Mouse (Mus musculus): Measurements from ENCODE around the gene Spink2.
"Not testable (repeated sequence)": the region's sequence is repeated elsewhere in the genome, so short reads cannot be mapped to it uniquely, and the experiment has no call there.

Gene Spink2

GRCm38 (mm10) chr5:77193266-77193665 lies 18.0 kb downstream of the Spink2 start:
- DNase-seq = no peak

DNA sequence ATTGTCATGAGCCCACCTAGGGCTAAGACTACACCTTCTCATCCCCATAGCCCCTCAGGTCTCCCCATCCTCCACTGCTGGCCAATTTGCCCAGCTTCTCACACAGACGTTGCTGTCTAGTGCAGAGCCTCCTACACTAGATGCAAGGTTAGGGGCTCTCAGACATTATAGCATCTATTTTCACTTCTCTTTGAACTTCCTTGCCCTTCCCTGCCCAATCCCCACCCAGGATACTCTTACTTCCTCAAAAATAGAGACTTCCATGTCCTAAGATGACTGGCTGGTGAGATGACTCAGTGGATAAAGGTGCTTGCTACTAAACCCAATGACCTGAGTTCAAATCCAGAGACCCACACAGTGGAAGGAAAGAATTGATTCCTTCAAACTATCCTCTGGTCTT lies 19.6 kb downstream of the Spink2 start:
- no peak for DNase-seq

DNA sequence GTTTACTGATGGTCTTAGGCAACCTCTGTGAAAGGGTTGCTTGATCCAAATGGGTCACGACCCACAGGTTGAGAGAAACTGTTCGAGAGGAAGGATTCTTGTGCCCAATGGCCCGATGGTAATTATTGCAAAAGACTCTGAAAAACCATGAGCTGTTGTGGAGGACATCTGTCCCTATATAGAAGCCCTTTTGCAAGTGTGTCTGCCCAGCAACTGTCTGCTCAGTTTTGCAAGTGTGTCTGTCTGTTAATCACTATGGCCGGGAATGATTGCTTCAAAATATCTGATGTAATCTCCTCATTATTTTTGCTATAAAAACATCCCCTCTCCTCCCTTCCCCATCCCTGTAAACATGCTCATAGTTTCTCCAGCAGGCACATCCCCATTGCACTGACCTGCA lies 20.2 kb downstream of the Spink2 start:
- DNase-seq = no peak

DNA sequence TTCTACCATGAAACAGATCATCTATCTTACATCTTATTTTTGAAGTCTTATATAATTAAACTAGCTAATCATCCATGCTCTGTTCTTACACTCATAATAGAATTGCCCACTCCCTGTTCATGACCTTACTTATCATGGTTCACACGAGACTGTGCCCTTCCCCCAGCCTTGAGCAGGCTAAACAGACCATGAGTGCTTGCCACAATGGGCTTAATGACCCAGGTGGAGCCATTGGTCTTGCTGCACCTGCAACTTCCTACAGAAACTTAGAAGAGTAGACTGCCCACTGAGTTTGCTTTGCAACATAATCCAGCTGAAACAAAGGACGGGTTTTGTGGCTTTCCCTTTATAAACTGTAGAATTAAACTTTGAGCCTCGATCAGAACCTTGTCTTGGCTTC lies 22.5 kb downstream of the Spink2 start:
- no peak for DNase-seq

DNA sequence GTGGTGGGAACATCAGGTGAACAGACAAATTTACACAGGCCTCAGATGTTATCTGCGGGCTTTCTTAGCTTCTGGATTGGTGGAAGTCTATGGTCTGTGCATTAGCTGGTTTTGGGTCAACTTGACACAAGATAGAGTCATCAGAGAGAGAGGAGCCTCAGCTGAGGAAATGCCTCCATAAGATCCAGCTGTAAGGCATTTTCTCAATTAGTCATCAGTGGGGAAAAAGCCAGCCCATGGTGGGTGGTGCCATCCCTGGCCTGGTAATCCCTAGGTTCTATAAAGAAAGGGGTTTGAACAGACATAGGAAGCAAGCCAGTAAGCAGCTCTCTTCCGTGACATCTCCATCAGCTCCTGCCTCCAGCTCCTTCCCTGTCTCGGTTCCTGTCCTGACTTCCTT lies 25.9 kb downstream of the Spink2 start:
- DNase-seq = no peak

DNA sequence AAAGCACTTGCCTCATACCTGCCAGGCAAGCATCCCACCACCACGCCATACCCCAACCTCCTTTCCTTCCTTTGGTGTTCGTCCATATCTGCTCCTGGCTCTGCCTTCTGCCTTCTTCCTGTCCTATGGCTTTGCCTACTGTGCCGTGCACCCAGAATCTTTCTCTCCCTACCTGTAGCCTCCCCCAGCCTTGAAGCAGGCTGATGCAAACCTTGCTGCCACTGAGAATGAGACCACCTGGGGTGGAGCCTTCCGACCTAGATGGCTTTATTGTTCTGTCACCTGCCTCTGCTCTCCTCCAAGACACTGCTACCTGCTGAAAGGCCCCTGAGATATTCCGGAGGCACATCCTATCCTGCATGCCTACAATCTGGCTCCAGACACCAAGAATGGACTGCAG lies 27.4 kb downstream of the Spink2 start:
- not testable (repeated sequence) for DNase-seq

DNA sequence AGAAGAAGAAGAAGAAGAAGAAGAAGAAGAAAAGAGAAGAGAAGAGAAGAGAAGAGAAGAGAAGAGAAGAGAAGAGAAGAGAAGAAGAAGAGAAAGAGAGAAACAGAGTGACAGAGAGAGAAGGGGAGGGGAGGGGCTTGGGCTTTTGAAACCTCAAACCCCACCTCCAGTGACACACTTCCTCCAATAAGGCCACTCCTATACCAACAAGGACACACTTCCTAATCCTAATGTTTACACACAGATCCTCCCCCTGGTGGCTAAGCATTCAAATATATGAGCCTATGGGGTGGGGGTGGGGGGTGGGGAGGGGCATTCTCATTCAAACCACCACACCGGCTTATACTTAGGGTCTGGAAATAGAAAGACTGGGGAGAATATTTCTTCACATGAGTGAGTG lies 27.9 kb downstream of the Spink2 start:
- DNase-seq = no peak

DNA sequence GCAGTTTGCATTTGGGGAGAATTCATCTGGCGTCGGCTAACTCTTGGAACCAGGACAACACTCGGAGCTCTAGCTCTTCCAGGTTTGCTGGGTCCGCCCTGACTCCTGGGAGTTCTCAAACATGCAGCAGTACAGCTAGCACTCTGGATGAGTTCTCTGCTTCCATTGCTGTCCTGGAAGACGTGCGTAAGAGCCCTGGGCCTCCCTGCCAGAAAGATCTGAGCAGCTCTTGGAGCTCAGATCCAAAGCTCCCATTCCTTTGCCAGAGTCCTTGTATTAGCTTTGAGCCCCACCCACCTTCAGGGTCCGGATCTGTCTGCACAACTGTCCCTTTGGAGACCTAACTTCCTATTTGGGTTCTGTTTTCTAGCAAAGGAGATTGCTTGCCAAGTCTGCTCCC lies 29.8 kb downstream of the Spink2 start:
- DNase-seq = no peak

DNA sequence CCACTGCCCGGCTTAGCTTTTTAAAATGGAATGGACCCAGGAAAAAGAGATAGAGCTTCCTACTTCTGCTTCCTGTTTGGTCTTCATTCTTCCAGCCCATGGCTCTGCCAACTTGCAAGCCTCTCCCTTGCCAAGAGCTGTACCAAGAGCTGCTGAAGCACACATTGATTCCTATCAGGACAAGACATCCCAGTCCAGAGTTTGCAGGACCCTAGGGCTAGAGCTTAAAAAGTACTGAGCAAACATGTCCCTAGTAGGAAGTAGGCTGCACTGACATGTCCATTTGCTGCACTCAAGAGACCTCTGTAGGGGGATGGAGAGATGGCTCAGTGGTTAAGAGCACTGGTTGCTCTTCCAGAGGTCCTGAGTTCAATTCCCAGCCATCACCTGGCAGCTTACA lies 32.3 kb downstream of the Spink2 start:
- DNase-seq = no peak

DNA sequence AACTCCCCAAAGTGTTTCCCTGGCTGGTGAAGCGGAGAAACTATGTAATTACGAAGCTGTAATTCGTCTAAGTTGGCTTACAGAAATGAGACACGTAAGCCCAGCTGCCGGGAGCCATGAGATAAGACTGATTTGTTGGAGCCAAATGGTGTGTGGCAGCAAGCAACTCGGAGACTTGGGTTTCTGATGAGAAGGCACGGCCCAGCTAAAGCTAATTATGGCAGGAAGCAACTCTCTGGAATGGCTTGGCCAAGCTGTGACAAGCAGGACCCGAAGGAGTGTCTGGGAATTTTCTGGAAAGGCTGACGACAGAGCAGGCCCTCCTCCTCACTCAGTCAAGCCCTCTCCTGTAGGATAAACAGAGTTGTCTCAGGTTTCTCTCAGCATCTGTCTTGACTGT lies 33.3 kb downstream of the Spink2 start:
- no peak for DNase-seq

DNA sequence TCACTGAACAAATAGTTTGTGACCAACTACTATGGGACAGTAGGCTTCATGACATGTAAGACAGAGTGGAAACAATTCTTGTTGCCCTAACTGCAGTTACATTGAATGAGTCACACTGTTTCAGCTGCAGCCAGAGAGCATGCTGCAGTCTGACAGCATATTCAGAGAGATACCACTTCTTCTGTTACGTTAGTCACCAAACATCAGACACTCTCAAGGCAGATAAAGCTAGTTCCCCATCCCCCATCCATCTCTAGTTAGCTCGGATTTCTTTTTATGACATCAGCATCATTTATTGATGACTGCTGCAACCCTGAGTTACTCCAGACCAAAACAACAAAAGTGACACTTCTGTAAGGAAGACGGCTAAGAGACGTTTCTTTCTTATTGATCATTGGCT lies 36.5 kb downstream of the Spink2 start:
- DNase-seq = peak; percentile 31

DNA sequence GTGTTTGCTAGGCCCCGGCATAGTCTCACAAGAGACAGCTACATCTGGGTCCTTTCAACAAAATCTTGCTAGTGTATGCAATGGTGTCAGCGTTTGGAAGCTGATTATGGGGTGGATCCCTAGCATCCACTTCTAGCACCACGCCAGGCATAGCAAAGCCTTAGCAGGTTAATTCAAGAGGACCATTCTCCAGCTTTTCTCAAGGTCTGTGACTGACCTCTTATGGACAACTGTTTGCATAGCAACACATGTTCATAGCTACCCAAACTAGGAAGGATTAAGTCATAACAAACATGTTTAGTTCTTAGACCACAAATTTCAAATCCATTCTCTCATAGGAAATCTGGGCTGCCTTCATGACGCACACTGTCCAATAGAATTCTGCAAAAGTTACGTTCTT lies 40.7 kb downstream of the Spink2 start:
- DNase-seq = peak; percentile 77

DNA sequence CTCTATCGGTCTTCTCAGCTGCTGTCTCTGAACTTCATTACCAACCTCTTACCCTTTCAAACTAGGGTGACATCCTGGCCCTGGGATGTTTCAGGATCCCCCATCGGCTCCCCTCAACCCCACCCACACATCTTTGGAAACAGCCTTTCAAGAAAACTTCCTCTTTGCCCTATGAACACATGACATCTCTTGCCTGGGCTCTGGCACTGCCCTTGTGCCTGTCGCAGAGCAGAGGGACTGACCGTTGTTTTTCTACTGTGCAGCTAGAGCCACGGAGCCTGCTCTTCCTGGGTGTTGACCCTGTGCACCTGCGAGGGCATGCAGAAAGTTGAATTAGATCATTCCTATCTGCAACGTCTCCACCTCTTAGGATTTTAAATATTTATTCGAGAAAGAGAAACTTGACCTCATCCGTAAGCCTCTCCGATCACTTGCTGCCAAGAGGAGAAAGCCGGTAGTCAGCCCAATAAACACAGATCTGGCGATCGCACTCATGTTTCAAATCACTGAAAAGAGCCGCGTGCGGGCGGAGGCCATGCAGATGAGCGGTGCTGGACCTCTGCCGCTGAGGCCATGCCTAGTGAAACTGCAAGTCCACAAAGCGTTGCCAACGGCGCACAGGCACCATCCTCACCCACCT lies 43.8 kb downstream of the Spink2 start:
- DNase-seq = no peak

DNA sequence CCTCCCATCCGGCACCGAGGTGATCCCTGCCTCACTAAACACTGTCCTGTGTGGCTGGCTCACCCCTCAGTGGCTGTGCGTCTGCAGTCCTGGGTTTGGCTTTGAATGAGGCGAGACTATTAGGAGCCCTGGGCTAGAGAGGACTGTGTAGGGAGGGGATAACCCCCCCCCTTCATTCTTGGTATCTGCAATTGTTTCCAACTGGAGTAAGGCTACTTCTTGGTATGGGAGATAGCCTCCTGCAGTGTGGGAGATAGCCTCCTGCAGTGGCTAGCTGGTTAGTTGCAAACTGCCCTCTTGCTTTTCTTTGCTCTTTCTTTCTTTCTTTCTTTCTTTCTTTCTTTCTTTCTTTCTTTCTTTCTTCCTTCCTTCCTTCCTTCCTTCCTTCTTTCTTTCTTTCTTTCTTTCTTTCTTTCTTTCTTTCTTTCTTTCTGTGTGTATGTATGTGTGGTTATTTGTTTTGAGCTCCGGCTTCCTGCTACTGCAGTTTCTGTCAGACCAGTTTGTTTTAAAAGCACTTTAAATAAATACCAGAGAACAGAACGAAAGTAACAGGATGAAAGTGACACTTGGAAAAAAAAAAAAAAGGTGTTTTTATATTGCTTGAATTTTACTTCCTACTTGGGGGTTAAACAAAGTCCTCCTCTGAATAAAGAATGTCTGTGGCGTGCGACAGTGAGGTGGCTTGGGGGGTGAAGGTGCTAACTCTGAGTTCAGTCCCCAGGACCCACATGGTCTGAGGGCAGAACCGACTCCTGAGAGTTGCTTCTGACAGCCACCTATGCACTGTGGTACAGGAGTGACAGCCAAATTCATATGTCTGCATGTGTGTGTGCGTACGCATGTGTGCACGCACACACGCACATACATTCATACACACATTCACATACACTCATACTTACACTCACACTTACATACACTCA lies 45.3 kb downstream of the Spink2 start:
- DNase-seq = no peak

- no peak for DNase-seq
These were observed 47.7 kb downstream of the Spink2 start for GRCm38 (mm10) chr5:77163597-77163996.

DNA sequence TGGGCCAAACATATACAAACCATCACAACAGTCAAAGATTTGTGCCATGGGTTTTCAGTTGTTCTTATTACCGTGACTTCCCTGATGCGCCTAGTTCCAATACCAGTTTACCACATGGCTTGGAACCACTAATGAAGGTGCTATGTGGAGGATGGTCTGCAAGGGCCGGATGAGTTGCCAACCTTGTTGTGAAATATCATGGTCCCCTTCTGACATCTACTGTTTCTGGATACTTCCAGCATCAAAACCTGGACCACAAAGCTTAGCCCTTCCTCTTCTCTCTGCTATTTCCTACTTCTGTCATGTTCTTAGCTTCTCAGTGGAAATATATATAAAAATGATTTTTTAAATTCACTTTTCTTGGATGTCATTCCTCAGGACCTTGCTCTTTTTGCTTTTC lies 48.7 kb downstream of the Spink2 start:
- DNase-seq = no peak

DNA sequence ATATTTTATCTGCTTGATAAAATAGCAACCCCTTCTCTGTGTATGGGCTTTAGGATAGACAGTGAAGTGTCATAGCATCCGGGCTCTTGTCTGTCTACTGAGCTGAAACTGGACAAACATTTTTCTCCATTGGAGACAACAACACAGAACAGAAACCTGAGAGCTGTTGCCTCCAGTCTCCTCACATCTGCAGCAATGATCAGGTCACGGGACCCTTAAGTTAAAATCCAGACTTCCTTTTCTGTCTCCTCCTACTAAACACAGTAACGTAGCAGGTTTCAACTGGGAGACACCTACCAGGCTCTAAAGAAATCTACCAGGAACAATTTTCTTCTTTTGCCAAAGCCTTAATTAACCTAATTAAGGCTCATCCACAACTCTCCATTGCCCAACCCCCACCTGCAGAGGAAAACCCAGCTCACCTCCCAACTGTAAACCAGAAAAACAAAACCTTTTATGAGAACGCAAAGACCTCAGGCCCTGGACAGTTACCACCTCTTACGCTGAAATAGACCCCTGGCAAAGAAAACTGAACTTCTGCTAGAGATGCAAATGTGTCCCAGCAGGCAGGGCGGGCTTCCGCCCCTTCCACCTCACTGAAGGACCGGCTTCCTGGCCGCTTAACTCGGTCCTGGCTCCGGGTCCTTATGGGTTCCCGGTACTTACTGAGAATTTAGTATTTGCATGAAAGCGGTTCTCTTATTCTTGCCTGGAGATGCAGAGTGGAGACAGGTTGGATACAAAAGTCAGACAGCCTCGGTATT lies 53.3 kb downstream of the Spink2 start:
- no peak for DNase-seq

- DNase-seq = peak; percentile 37
These were observed 54.3 kb downstream of the Spink2 start for GRCm38 (mm10) chr5:77156938-77157337.

DNA sequence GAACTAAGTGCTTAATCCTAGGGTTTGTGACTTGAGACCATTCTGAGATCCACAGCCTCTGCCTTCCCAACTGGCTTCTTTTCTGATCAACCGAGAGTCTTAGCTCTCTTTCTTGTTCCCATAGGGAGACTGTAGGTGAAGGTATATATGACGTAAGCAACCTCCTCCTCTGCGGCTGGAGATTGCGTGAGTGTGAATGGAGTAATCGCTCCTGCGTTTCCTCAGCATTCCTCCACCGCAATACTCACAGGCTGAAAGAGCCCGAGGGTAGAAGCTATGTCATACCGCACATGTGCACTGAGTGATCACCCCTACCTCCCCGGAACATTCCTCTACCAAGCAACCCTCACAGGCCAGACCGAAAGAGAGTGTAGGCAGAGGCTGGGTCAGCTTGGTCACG lies 55.7 kb downstream of the Spink2 start:
- no peak for DNase-seq

All from retina, postnatal 1 day (tissue).